Mouse (Mus musculus) stomach, postnatal 0 days (tissue): Measurements from ENCODE around the gene Rcor2.

Experiments used
- CTCF ChIP-seq: IDR thresholded peaks from 2 replicates; pipeline ENCODE4 v1.5.1; 2016; ENCODE audit warnings: antibody characterized with exemption, low read depth, mild to moderate bottlenecking, moderate library complexity
- EP300 ChIP-seq: optimal IDR thresholded peaks from 2 replicates; pipeline ENCODE3; 2016; ENCODE audit warnings: antibody characterized with exemption

GRCm38 (mm10) chr19:7267781-7268721, 926 bp downstream of the Rcor2 start:
- no peak for TF ChIP-seq EP300
- no peak for TF ChIP-seq CTCF
